Mouse (Mus musculus) inflammation-experienced regulatory T-cells (primary cell): ENCODE results near the gene Abhd5. TPM values are rescaled to one million over a fixed set of nuclear protein-coding genes. Genes with fewer than 3 reads are reported as not detected.

ENCODE experiments used
- polyA plus RNA-seq, 2 experiments: library from polyadenylated mRNA; unstranded; fragments of 100-300 nt; shearing (Covaris generic); gene quantifications; one replicate each; pipeline ENCODE4 v1.2.1; 2017

Abhd5 gene
- polyA plus RNA-seq = 10 to 100 TPM; 14.6 to 20.3 TPM

DNA sequence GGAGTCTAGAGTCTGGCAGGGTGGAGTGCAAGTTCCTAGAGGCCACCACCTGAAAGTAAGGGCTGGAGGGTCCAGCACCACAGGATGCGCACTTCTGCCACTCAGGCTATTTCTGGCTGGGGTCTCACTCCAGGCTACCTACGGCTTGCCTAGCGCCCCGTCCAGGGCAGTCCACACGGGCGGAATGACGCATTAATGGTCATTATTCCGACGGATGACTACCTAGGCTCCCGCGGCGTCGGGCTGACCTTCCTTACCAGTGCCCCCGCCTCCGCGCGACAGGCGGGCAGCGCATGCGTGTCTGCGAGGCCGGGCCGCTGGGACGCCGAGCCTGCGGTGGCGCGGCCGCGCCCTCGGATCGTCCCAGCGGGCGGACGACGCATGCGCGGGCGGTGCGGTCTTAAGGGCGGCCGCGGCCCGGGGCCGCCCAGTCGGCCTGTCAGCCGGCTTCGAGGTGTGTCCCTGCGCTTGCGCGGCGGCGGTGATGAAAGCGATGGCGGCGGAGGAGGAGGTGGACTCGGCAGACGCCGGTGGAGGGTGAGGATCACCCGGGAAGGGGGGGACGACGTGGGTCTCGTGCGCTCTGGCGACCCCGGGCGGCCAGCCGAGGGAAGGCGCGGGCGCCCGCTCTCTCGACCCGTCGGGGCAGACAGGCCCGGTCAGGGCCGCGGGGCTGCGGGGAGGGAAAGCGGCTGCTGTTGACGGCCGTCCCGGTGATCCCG lies at the start of gene Abhd5:
TSS of gene Abhd5 (plus strand) at position 306 of the 722 bp plus-strand sequence.

Other genes starting within 250 kb of the Abhd5 start
- gene Snrk, start 234.3 kb upstream of the Abhd5 start, polyA plus RNA-seq = 100 to 1,000 TPM; 103 to 155 TPM
- 10 to 100 TPM; 33.9 to 50.8 TPM for gene Ano10, start 57.2 kb upstream of the Abhd5 start, polyA plus RNA-seq